Mouse (Mus musculus) midbrain, embryonic 16.5 days (tissue): Measurements from ENCODE around the gene Gm20388. TPM values are rescaled to one million over a fixed set of nuclear protein-coding genes. Genes with fewer than 3 reads are reported as not detected.

ENCODE experiments used
- ATAC-seq: fragments of 200-750 bp; cut with Nextera tagmentation; 2 replicates; pipeline ENCODE4 v1.8.0; 2017; ENCODE audit warnings: moderate TSS enrichment
- H3K27ac ChIP-seq: fragments of 300-500 bp; sonication (generic); 2 replicates; pipeline ENCODE4 v1.5.1; 2014; ENCODE audit warnings: mild to moderate bottlenecking, low read length, mixed read lengths
- H3K27me3 ChIP-seq: fragments of 300-500 bp; sonication (generic); 2 replicates; pipeline ENCODE4 v1.6.1; 2014; ENCODE audit warnings: low read depth, low read length, mixed read lengths; ENCODE audit not compliant: control insufficient read depth, insufficient read depth
- H3K36me3 ChIP-seq: fragments of 300-500 bp; sonication (generic); 2 replicates; pipeline ENCODE4 v1.6.1; 2014; ENCODE audit warnings: mild to moderate bottlenecking, low read length, moderate library complexity, mixed read lengths; ENCODE audit not compliant: control insufficient read depth, insufficient read depth
- H3K4me1 ChIP-seq: fragments of 300-500 bp; sonication (generic); 2 replicates; pipeline ENCODE4 v1.6.1; 2014; ENCODE audit warnings: mild to moderate bottlenecking, low read length, mixed read lengths; ENCODE audit not compliant: control insufficient read depth, insufficient read depth
- H3K4me2 ChIP-seq: fragments of 300-500 bp; sonication (generic); 2 replicates; pipeline ENCODE4 v1.6.1; 2014; ENCODE audit warnings: mild to moderate bottlenecking, low read length, mixed read lengths
- H3K4me3 ChIP-seq: fragments of 300-500 bp; sonication (generic); 2 replicates; pipeline ENCODE4 v1.5.1; 2014; ENCODE audit warnings: low read depth, mild to moderate bottlenecking, low read length, moderate library complexity, mixed read lengths
- H3K9ac ChIP-seq: fragments of 300-500 bp; sonication (generic); 2 replicates; pipeline ENCODE4 v1.6.1; 2014; ENCODE audit warnings: low read depth, low read length, mixed read lengths
- H3K9me3 ChIP-seq: fragments of 300-500 bp; sonication (generic); replicated peaks from 2 replicates; pipeline ENCODE4 v1.6.1; 2014; ENCODE audit warnings: mild to moderate bottlenecking, low read length, mixed read lengths; ENCODE audit not compliant: control insufficient read depth, poor library complexity, severe bottlenecking
- WGBS: fragments of 180-500 bp; shearing (Covaris S2); extraction: QIAGEN DNeasy Blood & Tissue Kit; methylation state at CpG from one replicate; pipeline ENCODE4 v1.1.7; 2014; 5-methylcytosine and 5-hydroxymethylcytosine counted together
- polyA plus RNA-seq: library from polyadenylated mRNA; unstranded; fragments of >200 nt; fragmentation: Nextera tagmentation; extraction: Ambion mirVana; gene quantifications from 2 replicates; pipeline ENCODE4 v1.2.1, GENCODE M21; 2015

Gm20388 gene
- polyA plus RNA-seq, 1 experiment from 2014 or later, result 7.5 TPM

GRCm38 (mm10) chr8:120276051-120276890 is 365.6 kb downstream of the Gm20388 start:
- peak; percentile 19 for ATAC-seq
- WGBS, result 1% methylated on average over 47 of the region's 49 CpGs
- Histone ChIP-seq H3K9ac (peak overlapping the region; percentile 61), H3K4me1 (peaks cover 15% of the 10 kb centered on the region), H3K27ac (peak overlapping the region; percentile 44; the same call in 1 of the 2 replicates), H3K27me3 (no peaks in the 10 kb centered on the region), H3K4me2 (peak overlapping the region; percentile 71), H3K36me3 (no peaks in the 10 kb centered on the region), H3K9me3 (no peaks in the 10 kb centered on the region), H3K4me3 (peak overlapping the region; percentile 29)

GRCm38 (mm10) chr8:120276891-120277426 is 366.3 kb downstream of the Gm20388 start:
- H3K27me3 ChIP-seq, result no peaks in the 10 kb centered on the region
- 12% methylated on average over 16 of the region's 16 CpGs for WGBS
- peak overlapping the region; percentile 71 for H3K4me2 ChIP-seq
- H3K36me3 ChIP-seq, result no peaks in the 10 kb centered on the region
- peak overlapping the region; percentile 29 for H3K4me3 ChIP-seq
- H3K9me3 ChIP-seq, result no peaks in the 10 kb centered on the region
- H3K27ac ChIP-seq, result no peak overlapping the region
- no peak for ATAC-seq
- H3K4me1 ChIP-seq, result peaks cover 19% of the 10 kb centered on the region
- H3K9ac ChIP-seq, result peak overlapping the region; percentile 61

- no peaks in the 10 kb centered on the region for H3K36me3 ChIP-seq
- no peak overlapping the region for H3K27ac ChIP-seq
- no peak for ATAC-seq
- no peak overlapping the region for H3K9ac ChIP-seq
- no peak overlapping the region for H3K4me2 ChIP-seq
- H3K4me1 ChIP-seq, result peaks cover 27% of the 10 kb centered on the region
- no peaks in the 10 kb centered on the region for H3K27me3 ChIP-seq
- no peaks in the 10 kb centered on the region for H3K9me3 ChIP-seq
- H3K4me3 ChIP-seq, result no peak overlapping the region
- 77% methylated on average over 14 of the region's 14 CpGs for WGBS
Observed at GRCm38 (mm10) chr8:120278009-120278408, 367.4 kb downstream of the Gm20388 start.

- ATAC-seq, result no peak
- Histone ChIP-seq H3K4me2 (no peak overlapping the region), H3K4me1 (peaks cover 41% of the 10 kb centered on the region), H3K9ac (no peak overlapping the region), H3K36me3 (no peaks in the 10 kb centered on the region), H3K27me3 (no peaks in the 10 kb centered on the region), H3K27ac (no peak overlapping the region), H3K9me3 (no peaks in the 10 kb centered on the region), H3K4me3 (no peak overlapping the region)
- 87% methylated on average over 8 of the region's 8 CpGs for WGBS
Observed at GRCm38 (mm10) chr8:120279418-120279817, 368.8 kb downstream of the Gm20388 start.

GRCm38 (mm10) chr8:120281487-120281886 is 370.8 kb downstream of the Gm20388 start:
- Histone ChIP-seq H3K4me3 (no peak overlapping the region), H3K9me3 (no peaks in the 10 kb centered on the region), H3K36me3 (no peaks in the 10 kb centered on the region), H3K4me2 (no peak overlapping the region), H3K27me3 (no peaks in the 10 kb centered on the region), H3K27ac (0 out of 2 replicates have a peak overlapping the region, but pooled peaks have one; percentile 14), H3K9ac (no peak overlapping the region), H3K4me1 (peaks cover 50% of the 10 kb centered on the region)
- peak; percentile 63; the same call in 1 of the 2 replicates for ATAC-seq
- 16% methylated on average over 4 of the region's 4 CpGs for WGBS

- no peak overlapping the region for H3K4me3 ChIP-seq
- WGBS, result 49% methylated on average over 5 of the region's 5 CpGs
- no peak overlapping the region for H3K27ac ChIP-seq
- ATAC-seq, result no peak
- no peaks in the 10 kb centered on the region for H3K9me3 ChIP-seq
- no peak overlapping the region for H3K4me2 ChIP-seq
- H3K9ac ChIP-seq, result peak overlapping the region; percentile 43; the same call in 1 of the 2 replicates
- no peaks in the 10 kb centered on the region for H3K36me3 ChIP-seq
- H3K4me1 ChIP-seq, result peaks cover 44% of the 10 kb centered on the region
- H3K27me3 ChIP-seq, result no peaks in the 10 kb centered on the region
Observed at GRCm38 (mm10) chr8:120282465-120282864, 371.8 kb downstream of the Gm20388 start.

GRCm38 (mm10) chr8:120284265-120284664 is 373.6 kb downstream of the Gm20388 start:
- Histone ChIP-seq H3K27me3 (no peaks in the 10 kb centered on the region), H3K36me3 (no peaks in the 10 kb centered on the region), H3K9me3 (no peaks in the 10 kb centered on the region), H3K4me2 (no peak overlapping the region), H3K9ac (peak overlapping the region; percentile 40; the same call in 1 of the 2 replicates), H3K4me3 (no peak overlapping the region), H3K27ac (peak overlapping the region; percentile 41; the same call in 1 of the 2 replicates), H3K4me1 (peaks cover 54% of the 10 kb centered on the region)
- no peak for ATAC-seq
- WGBS, result 26% methylated on average over 9 of the region's 9 CpGs

- Histone ChIP-seq H3K4me2 (no peak overlapping the region), H3K4me3 (no peak overlapping the region), H3K4me1 (peaks cover 62% of the 10 kb centered on the region), H3K9ac (peak overlapping the region; percentile 44), H3K27ac (no peak overlapping the region), H3K9me3 (no peaks in the 10 kb centered on the region), H3K27me3 (no peaks in the 10 kb centered on the region), H3K36me3 (no peaks in the 10 kb centered on the region)
- ATAC-seq, result no peak
- 52% methylated on average over 3 of the region's 3 CpGs for WGBS
Observed at GRCm38 (mm10) chr8:120285033-120285432, 374.4 kb downstream of the Gm20388 start.

GRCm38 (mm10) chr8:120285878-120286277 is 375.2 kb downstream of the Gm20388 start:
- Histone ChIP-seq H3K36me3 (no peaks in the 10 kb centered on the region), H3K4me2 (no peak overlapping the region), H3K9me3 (no peaks in the 10 kb centered on the region), H3K27ac (no peak overlapping the region), H3K27me3 (no peaks in the 10 kb centered on the region), H3K4me1 (peaks cover 67% of the 10 kb centered on the region), H3K4me3 (no peak overlapping the region), H3K9ac (no peak overlapping the region)
- ATAC-seq, result no peak
- 57% methylated on average over 9 of the region's 9 CpGs for WGBS
